Mouse (Mus musculus) mesoderm, embryonic 11.5 days (tissue): ENCODE data around the gene Rdh19.
"Not testable (repeated sequence)": the region's sequence is repeated elsewhere in the genome, so short reads cannot be mapped to it uniquely, and the experiment has no call there.

Experiments used
- DNase-seq: peaks from one replicate; pipeline ENCODE4 v3.0.0-alpha.2; 2012; ENCODE audit warnings: low read depth, low spot score

Rdh19 gene

GRCm38 (mm10) chr10:127879155-127879688 lies 29.5 kb downstream of the Rdh19 start:
- DNase-seq, result no peak

DNA sequence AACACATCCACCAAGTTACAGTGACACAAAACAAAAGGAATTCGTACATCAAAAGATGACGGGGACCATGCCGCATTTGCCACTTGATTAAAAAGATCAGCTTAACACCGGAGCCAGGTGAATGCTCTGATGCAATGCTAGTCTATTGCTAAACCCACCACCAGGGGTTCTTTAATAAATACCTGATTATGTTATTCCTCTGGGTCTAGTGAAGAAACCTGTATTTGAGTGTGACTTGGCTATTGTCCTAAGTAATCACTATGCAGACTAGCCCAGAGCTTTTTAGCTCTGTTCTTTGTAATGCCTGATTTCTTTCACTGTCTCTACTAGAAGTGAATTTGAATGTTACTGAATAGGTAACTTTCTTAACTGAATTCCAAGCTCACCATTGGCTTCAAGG lies 31.3 kb downstream of the Rdh19 start:
- DNase-seq, result no peak

- DNase-seq, result no peak
Observed at GRCm38 (mm10) chr10:127886551-127886950, 36.8 kb downstream of the Rdh19 start.

- DNase-seq, result no peak
Observed at GRCm38 (mm10) chr10:127886971-127887370, 37.2 kb downstream of the Rdh19 start.

GRCm38 (mm10) chr10:127888605-127889004 lies 38.9 kb downstream of the Rdh19 start, which contains the start of gene Rdh7:
TSS of gene Rdh7 (minus strand) at chr10:127888817.
- DNase-seq, result no peak

GRCm38 (mm10) chr10:127891481-127891880 lies 41.8 kb downstream of the Rdh19 start:
- DNase-seq, result no peak

GRCm38 (mm10) chr10:127893163-127894022 lies 43.7 kb downstream of the Rdh19 start:
- not testable (repeated sequence) for DNase-seq

DNA sequence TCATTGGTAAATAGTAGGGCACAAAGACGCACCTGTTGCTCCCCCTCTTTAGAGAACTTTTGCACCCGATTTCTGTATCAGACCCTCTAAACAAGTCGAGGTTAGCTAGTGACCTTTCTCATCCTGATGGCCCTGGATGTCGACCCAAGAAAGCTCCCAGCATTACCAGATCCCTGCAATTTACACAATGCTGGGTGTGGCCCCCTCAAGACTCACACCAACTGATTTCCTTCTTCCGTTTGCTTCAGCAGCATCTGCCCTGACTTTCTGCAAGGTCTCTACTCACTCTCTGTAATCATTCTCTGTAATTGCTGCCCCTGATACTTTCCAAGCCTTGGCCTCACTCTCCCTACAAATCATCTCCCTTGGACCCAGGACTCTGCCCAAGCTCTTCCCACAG lies 47.0 kb downstream of the Rdh19 start:
- DNase-seq, result no peak

- no peak for DNase-seq
Observed at GRCm38 (mm10) chr10:127897506-127897905, 47.8 kb downstream of the Rdh19 start.

DNA sequence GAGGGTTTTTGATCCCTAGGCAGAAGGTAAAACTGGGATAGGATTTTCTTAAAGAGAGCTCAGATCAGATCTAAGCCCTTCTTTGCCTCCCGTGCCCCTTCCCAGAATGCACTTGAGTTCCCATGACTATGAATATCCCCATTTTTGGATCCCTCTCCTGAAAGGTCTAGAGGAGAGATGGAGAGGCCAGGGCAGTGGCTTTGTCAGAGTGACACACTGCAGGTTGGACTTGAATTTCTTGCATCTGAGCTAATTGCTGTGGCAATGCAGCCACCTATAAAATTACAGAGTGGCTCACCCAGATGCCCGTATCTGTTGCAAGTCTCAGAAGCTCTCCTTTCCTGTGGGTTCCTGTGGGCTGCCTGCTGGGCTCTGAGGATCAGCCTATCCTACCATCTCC lies 48.5 kb downstream of the Rdh19 start, which contains the start of gene Sdr9c7:
Gene Sdr9c7 (plus strand): TSS at position 301 of the 400 bp plus-strand sequence.
- DNase-seq, result no peak

DNA sequence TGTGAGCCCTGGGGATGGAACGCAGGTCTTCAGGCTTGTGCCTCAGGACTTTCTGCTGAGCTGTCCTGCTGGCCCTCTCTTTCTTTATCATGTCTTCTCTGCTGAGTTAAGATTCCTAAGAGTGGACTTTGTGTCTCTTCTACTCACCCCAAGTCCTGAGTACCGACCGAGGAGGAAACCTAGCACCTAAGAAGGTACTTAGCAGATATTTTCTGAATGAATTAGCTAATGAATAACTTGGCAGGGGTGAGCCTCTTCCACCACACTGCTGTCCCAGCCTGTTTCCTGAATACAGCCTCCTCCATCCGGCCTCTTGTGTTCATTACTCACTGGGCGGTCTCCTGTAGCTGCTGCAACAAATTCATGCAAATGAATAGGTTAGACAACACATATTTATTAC lies 50.1 kb downstream of the Rdh19 start:
- no peak for DNase-seq

- DNase-seq, result no peak
Observed at GRCm38 (mm10) chr10:127901751-127902150, 52.0 kb downstream of the Rdh19 start.

DNA sequence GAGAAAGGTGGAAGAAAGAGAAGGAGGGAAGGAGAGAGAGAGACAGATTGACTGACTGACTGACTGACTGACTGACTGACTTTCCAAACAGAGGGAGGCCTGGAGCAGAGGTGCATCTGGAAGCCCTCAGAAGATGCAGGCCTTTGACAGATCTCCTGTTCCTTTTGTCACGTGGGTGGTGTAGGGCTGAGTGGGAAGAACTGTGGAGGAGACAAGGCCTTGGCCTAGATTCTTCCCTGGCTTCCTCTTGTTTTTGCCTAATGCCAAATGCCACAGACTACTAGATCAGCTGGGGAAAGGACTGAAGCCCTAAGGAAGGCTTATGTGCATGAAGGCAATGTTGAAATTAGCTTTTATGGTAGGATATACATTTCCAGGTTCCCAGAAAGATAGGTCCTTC lies 53.4 kb downstream of the Rdh19 start:
- DNase-seq, result no peak

GRCm38 (mm10) chr10:127904718-127905446 lies 55.2 kb downstream of the Rdh19 start:
- no peak for DNase-seq

- no peak for DNase-seq
Observed at GRCm38 (mm10) chr10:127906138-127906537, 56.4 kb downstream of the Rdh19 start.

DNA sequence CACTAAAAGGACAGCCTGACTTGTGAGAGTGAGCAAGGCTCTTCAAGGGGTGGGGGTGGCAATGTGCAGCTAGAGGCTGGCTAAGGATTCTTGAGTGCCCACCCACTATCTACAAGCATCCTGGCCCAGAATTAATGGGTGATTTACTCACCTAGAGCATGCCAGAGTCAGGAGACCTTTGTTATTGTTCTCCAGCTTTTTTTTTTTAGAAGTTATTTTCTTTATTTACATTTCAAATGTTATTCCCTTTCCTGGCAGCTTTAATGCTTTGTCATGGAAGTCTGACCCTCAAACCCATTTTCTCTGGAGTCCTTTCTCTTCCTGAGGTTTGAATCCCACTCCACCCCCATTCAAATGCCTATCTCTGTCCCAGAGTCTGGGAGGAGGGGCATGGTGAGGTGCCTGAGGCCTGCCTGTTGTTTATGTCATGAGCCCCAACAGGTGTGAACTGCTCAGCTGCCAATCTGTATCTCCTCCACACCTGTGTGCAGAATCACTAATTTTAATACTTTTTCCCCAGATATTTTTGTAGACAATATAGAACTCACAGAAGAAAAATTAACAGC lies 57.7 kb downstream of the Rdh19 start:
- no peak for DNase-seq
